Mouse (Mus musculus) cerebellum, postnatal 10 days (tissue): ENCODE measurements at regions not wholly inside any gene's neighbourhood (a gene's known extent, or its start where the extent isn't known, plus 50 kb on each side); places are given as distances from the start of the nearest gene placed in this dataset.
"Not testable (repeated sequence)": the region's sequence is repeated elsewhere in the genome, so short reads cannot be mapped to it uniquely, and the experiment has no call there.

ENCODE experiments used
- DNase-seq, 2 experiments: peaks; one replicate each; pipeline ENCODE4 v3.0.0; 2021; ENCODE audit warnings: mixed read lengths in 2 of 2

GRCm38 (mm10) chr7:138758386-138758785, 87.5 kb upstream of the Ppp2r2d start:
- no peak for DNase-seq

GRCm38 (mm10) chr7:138748442-138748841, 97.4 kb upstream of the Ppp2r2d start:
- no peak for DNase-seq

- no peak for DNase-seq
Measured at GRCm38 (mm10) chr7:138746616-138747015, 99.3 kb upstream of the Ppp2r2d start.

- DNase-seq = no peak
Measured at GRCm38 (mm10) chr7:138742516-138742845, 103.4 kb upstream of the Ppp2r2d start.

GRCm38 (mm10) chr7:138741816-138742515, 103.9 kb upstream of the Ppp2r2d start:
- peak; percentile 21 to 36 for DNase-seq

- DNase-seq = peak; percentile 70 to 73
Measured at GRCm38 (mm10) chr7:138734254-138734653, 111.6 kb upstream of the Ppp2r2d start.

- DNase-seq = peak; percentile 56 to 58
Measured at GRCm38 (mm10) chr7:138724829-138725228, 121.0 kb upstream of the Ppp2r2d start.

GRCm38 (mm10) chr7:138719608-138720007, 126.3 kb upstream of the Ppp2r2d start:
- DNase-seq = no peak

GRCm38 (mm10) chr7:138719115-138719514, 126.8 kb upstream of the Ppp2r2d start:
- no peak for DNase-seq

GRCm38 (mm10) chr7:138714731-138715130, 131.1 kb upstream of the Ppp2r2d start:
- DNase-seq = peak; percentile 68 to 74

- no peak for DNase-seq
Measured at GRCm38 (mm10) chr7:138708373-138708772, 137.5 kb upstream of the Ppp2r2d start.

GRCm38 (mm10) chr7:138699599-138699998, 146.3 kb upstream of the Ppp2r2d start:
- DNase-seq = not testable (repeated sequence)

GRCm38 (mm10) chr7:138682161-138682560, 163.7 kb upstream of the Ppp2r2d start:
- DNase-seq = peak; percentile 57 to 70

GRCm38 (mm10) chr7:138680530-138680929, 165.3 kb upstream of the Ppp2r2d start:
- DNase-seq = peak in 1 of 2 experiments; percentile 23

- DNase-seq = no peak
Measured at GRCm38 (mm10) chr7:138679575-138679974, 166.3 kb upstream of the Ppp2r2d start.

GRCm38 (mm10) chr7:138672959-138673358, 172.9 kb upstream of the Ppp2r2d start:
- no peak for DNase-seq

- peak; percentile 46 to 50 for DNase-seq
Measured at GRCm38 (mm10) chr7:138668337-138668736, 177.5 kb upstream of the Ppp2r2d start.

- DNase-seq = no peak
Measured at GRCm38 (mm10) chr7:138660124-138660523, 185.8 kb upstream of the Ppp2r2d start.

GRCm38 (mm10) chr7:138657521-138657920, 188.4 kb upstream of the Ppp2r2d start:
- peak; percentile 45 to 54 for DNase-seq

GRCm38 (mm10) chr7:138657076-138657475, 188.8 kb upstream of the Ppp2r2d start:
- peak in 1 of 2 experiments; percentile 23 for DNase-seq

GRCm38 (mm10) chr7:138655940-138656339, 189.9 kb upstream of the Ppp2r2d start:
- peak; percentile 80 to 87 for DNase-seq

GRCm38 (mm10) chr7:138650946-138651345, 194.9 kb upstream of the Ppp2r2d start:
- DNase-seq = peak; percentile 57 to 58

GRCm38 (mm10) chr7:138647636-138648035, 198.2 kb upstream of the Ppp2r2d start:
- peak in 1 of 2 experiments; percentile 15 for DNase-seq

- DNase-seq = peak; percentile 49 to 51
Measured at GRCm38 (mm10) chr7:138640492-138641165, 205.2 kb upstream of the Ppp2r2d start.
